Mouse (Mus musculus) monocyte, adult 5-6 weeks (primary cell): ENCODE measurements around the gene Dlg4. TPM values are rescaled to one million over a fixed set of nuclear protein-coding genes. Genes with fewer than 3 reads are reported as not detected.
A peak's percentile ranks its signal among the peaks of the same experiment; 100 is the strongest.

Source experiments
- ATAC-seq: fragments of 153-309, 156-312 bp; replicated peaks from 2 replicates; pipeline ENCODE4 v1.8.0; 2017; ENCODE audit warnings: mild to moderate bottlenecking; ENCODE audit not compliant: low TSS enrichment, insufficient number of reproducible peaks, severe bottlenecking, poor library complexity, low FRiP score
- total RNA-seq: library from RNA; stranded (forward); fragments of 200-1000, 200-491, 200-594 nt; gene quantifications from 3 replicates; pipeline ENCODE4 v1.2.3, GENCODE M21; 2017

Gene Dlg4
- total RNA-seq, 1 experiment from 2014 or later = 3.5 TPM

GRCm38 (mm10) chr11:70038174-70038573, 21.4 kb downstream of the Dlg4 start:
- ATAC-seq = 0 out of 2 replicates have a peak, but pooled peaks have one; percentile 14

- ATAC-seq = no peak
Measured at GRCm38 (mm10) chr11:70039631-70040030, 22.9 kb downstream of the Dlg4 start.

- no peak for ATAC-seq
Measured at GRCm38 (mm10) chr11:70040184-70040583, 23.4 kb downstream of the Dlg4 start.

- no peak for ATAC-seq
Measured at GRCm38 (mm10) chr11:70042309-70043085, 25.8 kb downstream of the Dlg4 start.

GRCm38 (mm10) chr11:70043665-70044064, 26.9 kb downstream of the Dlg4 start:
- ATAC-seq = no peak

GRCm38 (mm10) chr11:70045435-70045834, 28.7 kb downstream of the Dlg4 start:
- no peak for ATAC-seq

GRCm38 (mm10) chr11:70049366-70049765, 32.6 kb downstream of the Dlg4 start:
- no peak for ATAC-seq

- ATAC-seq = no peak
Measured at GRCm38 (mm10) chr11:70049816-70050215, 33.1 kb downstream of the Dlg4 start.

GRCm38 (mm10) chr11:70053156-70053555, 36.4 kb downstream of the Dlg4 start:
- ATAC-seq = no peak

GRCm38 (mm10) chr11:70053898-70054570, 37.3 kb downstream of the Dlg4 start, which contains the start of gene Asgr1:
Gene Asgr1, plus strand, starts transcription at chr11:70054085.
- ATAC-seq = no peak

GRCm38 (mm10) chr11:70055618-70056214, 39.0 kb downstream of the Dlg4 start:
- peak; percentile 81 for ATAC-seq

- no peak for ATAC-seq
Measured at GRCm38 (mm10) chr11:70057805-70058204, 41.1 kb downstream of the Dlg4 start.

- no peak for ATAC-seq
Measured at GRCm38 (mm10) chr11:70059930-70060329, 43.2 kb downstream of the Dlg4 start.

GRCm38 (mm10) chr11:70063053-70063452, 46.3 kb downstream of the Dlg4 start:
- no peak for ATAC-seq

GRCm38 (mm10) chr11:70066701-70067100, 50.0 kb downstream of the Dlg4 start:
- no peak for ATAC-seq

GRCm38 (mm10) chr11:70068245-70068644, 51.5 kb downstream of the Dlg4 start:
- ATAC-seq = no peak

- no peak for ATAC-seq
Measured at GRCm38 (mm10) chr11:70070057-70070456, 53.3 kb downstream of the Dlg4 start.

- peak; percentile 45; the same call in 1 of the 2 replicates for ATAC-seq
Measured at GRCm38 (mm10) chr11:70070603-70071002, 53.9 kb downstream of the Dlg4 start.

- peak; percentile 90 for ATAC-seq
Measured at GRCm38 (mm10) chr11:70074379-70075071, 57.8 kb downstream of the Dlg4 start.
